Mouse (Mus musculus) hindbrain, embryonic 16.5 days (tissue): ENCODE results near the gene Phf14. TPM values are rescaled to one million over a fixed set of nuclear protein-coding genes. Genes with fewer than 3 reads are reported as not detected.

Source experiments
- ATAC-seq: fragments of 200-750 bp; cut with Nextera tagmentation; 2 replicates; pipeline ENCODE4 v1.8.0; 2017; ENCODE audit warnings: moderate TSS enrichment, moderate library complexity
- H3K27ac ChIP-seq: fragments of 300-500 bp; sonication (generic); 2 replicates; pipeline ENCODE4 v1.5.1; 2014; ENCODE audit warnings: low read depth, mild to moderate bottlenecking, control low read depth, low read length, moderate library complexity
- H3K27me3 ChIP-seq: fragments of 300-500 bp; sonication (generic); replicated peaks from 2 replicates; pipeline ENCODE4 v1.6.1; 2014; ENCODE audit warnings: low read length; ENCODE audit not compliant: control insufficient read depth, insufficient read depth
- H3K36me3 ChIP-seq: fragments of 300-500 bp; sonication (generic); 2 replicates; pipeline ENCODE4 v1.6.1; 2014; ENCODE audit warnings: mild to moderate bottlenecking, low read length, moderate library complexity, mixed read lengths; ENCODE audit not compliant: control insufficient read depth, insufficient read depth
- H3K4me1 ChIP-seq: fragments of 300-500 bp; sonication (generic); 2 replicates; pipeline ENCODE4 v1.6.1; 2014; ENCODE audit warnings: low read depth, low read length; ENCODE audit not compliant: control insufficient read depth, insufficient read depth
- H3K4me2 ChIP-seq: fragments of 300-500 bp; sonication (generic); 2 replicates; pipeline ENCODE4 v1.6.1; 2014; ENCODE audit warnings: mild to moderate bottlenecking, low read length, control low read depth, moderate library complexity
- H3K4me3 ChIP-seq: fragments of 300-500 bp; sonication (generic); 2 replicates; pipeline ENCODE4 v1.5.1; 2014; ENCODE audit warnings: mild to moderate bottlenecking, low read length, control low read depth, moderate library complexity
- H3K9ac ChIP-seq: fragments of 300-500 bp; sonication (generic); 2 replicates; pipeline ENCODE4 v1.6.1; 2014; ENCODE audit warnings: low read depth, mild to moderate bottlenecking, control low read depth, low read length, moderate library complexity
- H3K9me3 ChIP-seq: fragments of 300-500 bp; sonication (generic); 2 replicates; pipeline ENCODE4 v1.6.1; 2014; ENCODE audit warnings: mild to moderate bottlenecking, low read length, moderate library complexity; ENCODE audit not compliant: control insufficient read depth
- WGBS: fragments of 180-500 bp; shearing (Covaris S2); extraction: QIAGEN DNeasy Blood & Tissue Kit; methylation state at CpG from one replicate; pipeline ENCODE4 v1.1.7; 2014; 5-methylcytosine and 5-hydroxymethylcytosine counted together
- polyA plus RNA-seq: library from polyadenylated mRNA; unstranded; fragments of >200 nt; fragmentation: Nextera tagmentation; extraction: Ambion mirVana; gene quantifications from 2 replicates; pipeline ENCODE4 v1.2.1, GENCODE M21; 2015

Phf14 gene
- polyA plus RNA-seq, 1 experiment from 2014 or later = 74.3 TPM

DNA sequence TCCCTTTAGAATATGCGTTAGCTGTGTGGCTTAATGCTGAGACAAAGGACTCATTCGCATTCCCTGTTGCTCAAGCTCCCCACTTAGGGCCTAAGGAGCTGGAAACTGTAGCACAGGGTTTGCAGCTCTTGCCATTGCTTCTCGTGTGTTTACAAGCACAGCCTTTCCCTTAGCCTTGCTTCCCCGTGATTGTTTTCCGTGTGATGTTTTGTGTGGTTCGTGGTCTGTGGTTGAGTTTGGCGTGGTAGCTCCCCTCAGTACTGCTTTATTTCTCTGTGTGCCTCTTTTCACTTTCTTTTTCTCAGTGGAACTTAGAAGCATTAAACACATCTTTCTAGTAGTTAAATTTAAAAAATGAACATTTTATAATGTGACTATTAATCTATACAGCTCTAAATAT is 130.7 kb downstream of the Phf14 start:
- Histone ChIP-seq H3K9ac (no peak overlapping the region), H3K27ac (no peak overlapping the region), H3K9me3 (no peaks in the 10 kb centered on the region), H3K4me2 (no peak overlapping the region), H3K4me3 (no peak overlapping the region), H3K27me3 (no peaks in the 10 kb centered on the region), H3K4me1 (no peaks in the 10 kb centered on the region), H3K36me3 (no peaks in the 10 kb centered on the region)
- WGBS = 86% methylated on average over 7 of the region's 7 CpGs
- no peak for ATAC-seq

DNA sequence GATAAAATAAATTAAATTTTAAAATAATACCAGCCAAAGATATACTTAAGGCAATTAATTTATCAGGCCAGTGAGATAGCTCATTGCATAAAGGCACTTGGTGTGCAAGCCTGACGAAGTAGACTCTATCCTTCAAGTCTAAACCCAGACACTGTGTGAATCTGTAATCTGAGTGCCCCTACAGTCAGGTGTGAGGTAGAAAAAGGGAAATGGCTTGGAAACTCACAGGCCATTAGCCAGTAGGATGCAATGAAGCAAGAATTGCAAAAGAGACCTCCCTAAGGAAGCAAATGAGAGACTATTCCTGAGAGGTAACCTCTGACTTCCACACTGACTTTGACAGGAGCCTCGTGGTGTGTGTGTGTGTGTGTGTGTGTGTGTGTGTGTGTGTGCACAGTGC is 145.3 kb downstream of the Phf14 start:
- Histone ChIP-seq H3K36me3 (peaks cover 5% of the 10 kb centered on the region; the same call in 1 of the 2 replicates), H3K4me3 (no peak overlapping the region), H3K9me3 (no peaks in the 10 kb centered on the region), H3K4me1 (no peaks in the 10 kb centered on the region), H3K4me2 (no peak overlapping the region), H3K9ac (no peak overlapping the region), H3K27ac (no peak overlapping the region), H3K27me3 (no peaks in the 10 kb centered on the region)
- ATAC-seq = peak; percentile 56
- 77% methylated on average over 2 of the region's 2 CpGs for WGBS

DNA sequence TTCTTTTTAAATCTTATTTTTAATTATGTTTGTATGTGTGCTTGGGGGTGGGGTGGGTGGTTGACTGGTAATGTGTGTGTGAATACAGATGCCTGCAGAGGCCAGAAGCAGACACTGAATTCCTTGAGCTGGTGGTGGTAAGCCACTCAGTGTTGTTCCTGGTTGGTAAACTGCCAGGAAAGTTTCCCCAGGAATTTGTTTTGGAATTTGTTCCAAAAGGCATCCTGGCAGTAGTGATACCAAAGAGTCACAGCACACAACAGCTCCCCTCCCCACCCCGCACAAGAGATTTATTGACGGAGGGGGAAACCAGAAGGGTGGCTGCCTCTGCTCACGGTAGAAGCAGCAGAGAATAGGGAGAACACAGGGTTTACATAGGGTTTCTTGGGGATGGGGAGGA is 146.5 kb downstream of the Phf14 start:
- Histone ChIP-seq H3K9ac (no peak overlapping the region), H3K4me3 (no peak overlapping the region), H3K9me3 (no peaks in the 10 kb centered on the region), H3K4me1 (no peaks in the 10 kb centered on the region), H3K27me3 (no peaks in the 10 kb centered on the region), H3K27ac (no peak overlapping the region), H3K36me3 (no peaks in the 10 kb centered on the region), H3K4me2 (no peak overlapping the region)
- 40% methylated on average over 3 of the region's 3 CpGs for WGBS
- no peak for ATAC-seq

DNA sequence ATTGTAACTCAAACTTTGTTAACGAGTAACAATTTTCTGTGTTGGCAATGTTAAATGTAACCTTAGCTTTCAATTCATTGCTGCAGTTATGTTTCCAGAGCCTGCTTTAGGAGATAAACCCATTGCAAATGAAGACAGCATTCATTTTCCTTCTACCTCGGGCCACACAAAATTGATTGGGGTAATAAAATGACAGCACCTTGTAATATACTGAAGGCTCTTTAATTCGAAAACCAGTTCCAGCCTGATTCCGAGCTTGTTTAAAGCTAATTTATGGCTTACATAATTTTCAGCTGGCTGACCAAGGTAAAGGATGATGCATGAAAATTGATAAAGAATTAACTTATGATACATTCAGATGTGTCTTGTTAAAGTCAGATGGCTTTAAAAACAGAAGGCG is 151.1 kb downstream of the Phf14 start:
- Histone ChIP-seq H3K27ac (no peak overlapping the region), H3K4me1 (no peaks in the 10 kb centered on the region), H3K9ac (no peak overlapping the region), H3K9me3 (no peaks in the 10 kb centered on the region), H3K27me3 (no peaks in the 10 kb centered on the region), H3K4me2 (no peak overlapping the region), H3K4me3 (no peak overlapping the region), H3K36me3 (no peaks in the 10 kb centered on the region)
- ATAC-seq = no peak
- 63% methylated on average over 5 of the region's 5 CpGs for WGBS

DNA sequence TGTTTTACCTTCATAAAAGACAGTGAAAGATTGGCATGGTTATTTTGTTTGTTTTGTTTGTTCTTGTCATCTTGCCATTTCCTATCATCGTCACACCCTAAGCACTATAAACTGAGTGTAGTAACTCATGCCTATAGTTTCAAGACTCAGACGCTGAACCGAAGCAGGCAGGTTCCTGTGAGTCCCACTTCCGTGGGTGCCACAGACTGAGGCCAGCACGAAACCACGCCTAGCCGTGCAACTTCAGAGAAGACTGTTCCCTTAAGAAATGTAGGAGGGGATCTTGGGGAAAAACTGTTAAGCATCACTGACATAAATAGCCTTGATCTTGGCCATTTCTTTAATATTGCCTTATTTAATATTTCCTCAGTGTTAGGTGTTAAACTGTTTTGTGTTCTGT is 152.4 kb downstream of the Phf14 start:
- no peak for ATAC-seq
- no peak overlapping the region for H3K27ac ChIP-seq
- H3K4me3 ChIP-seq = no peak overlapping the region
- no peak overlapping the region for H3K4me2 ChIP-seq
- H3K9me3 ChIP-seq = no peaks in the 10 kb centered on the region
- H3K4me1 ChIP-seq = no peaks in the 10 kb centered on the region
- 91% methylated on average over 7 of the region's 7 CpGs for WGBS
- no peaks in the 10 kb centered on the region for H3K27me3 ChIP-seq
- no peak overlapping the region for H3K9ac ChIP-seq
- no peaks in the 10 kb centered on the region; the same call in 1 of the 2 replicates for H3K36me3 ChIP-seq

DNA sequence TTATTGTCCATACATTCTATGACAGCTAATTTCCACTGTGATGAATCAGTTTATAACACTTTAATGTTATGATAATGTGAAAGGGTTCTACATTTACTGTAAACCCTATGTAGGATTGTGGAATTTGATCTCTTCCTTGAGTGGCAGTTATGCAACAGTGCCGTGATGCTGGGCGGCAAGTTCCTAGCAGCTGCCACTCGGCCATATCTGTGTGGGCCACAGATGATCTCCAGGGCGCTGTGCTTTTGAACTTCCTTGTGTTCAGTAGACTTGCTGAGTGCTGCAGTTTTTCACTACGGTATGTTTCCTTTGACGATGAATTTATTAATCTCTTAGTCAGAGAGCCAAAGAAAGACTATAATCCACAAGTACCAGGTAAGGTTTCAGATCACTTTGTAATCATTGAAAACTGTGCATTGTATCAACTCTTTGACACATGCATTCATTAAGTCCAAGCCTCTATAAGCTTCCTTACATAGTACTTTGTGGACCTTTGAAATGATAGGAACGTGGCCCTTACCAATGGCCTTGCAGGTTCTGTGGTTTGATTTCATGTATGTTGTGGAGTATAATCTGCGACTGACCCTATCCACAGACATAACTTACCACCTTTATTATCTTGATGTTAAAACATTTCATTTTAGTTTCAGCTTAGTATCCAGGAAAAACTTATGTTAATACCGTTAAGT is 153.0 kb downstream of the Phf14 start:
- Histone ChIP-seq H3K9me3 (no peaks in the 10 kb centered on the region), H3K27ac (no peak overlapping the region), H3K4me1 (no peaks in the 10 kb centered on the region), H3K36me3 (no peaks in the 10 kb centered on the region; the same call in 1 of the 2 replicates), H3K27me3 (no peaks in the 10 kb centered on the region), H3K4me2 (no peak overlapping the region), H3K9ac (no peak overlapping the region), H3K4me3 (no peak overlapping the region)
- ATAC-seq = no peak
- WGBS = 92% methylated on average over 9 of the region's 9 CpGs

DNA sequence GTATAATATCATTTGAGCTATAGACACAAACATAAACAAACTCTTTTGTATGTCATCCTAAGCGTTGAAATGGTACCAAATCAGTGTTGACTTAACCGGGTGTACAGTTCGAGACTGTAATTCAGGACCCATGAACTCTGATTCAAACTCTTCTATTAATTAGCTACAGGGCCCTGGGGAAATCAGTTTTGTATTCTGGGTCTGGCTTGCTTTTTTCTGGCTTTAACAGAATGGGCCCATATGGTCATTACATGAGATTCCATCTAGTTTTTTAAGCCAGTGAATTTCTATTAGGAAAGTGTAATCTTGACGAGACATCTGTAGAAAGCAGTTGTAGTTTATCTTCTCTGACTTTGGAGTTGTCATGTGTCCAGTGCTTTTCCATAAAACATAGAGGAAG is 160.3 kb downstream of the Phf14 start:
- Histone ChIP-seq H3K4me1 (no peaks in the 10 kb centered on the region), H3K27ac (no peak overlapping the region), H3K4me2 (no peak overlapping the region), H3K9me3 (no peaks in the 10 kb centered on the region), H3K27me3 (no peaks in the 10 kb centered on the region), H3K36me3 (no peaks in the 10 kb centered on the region; the same call in 1 of the 2 replicates), H3K4me3 (no peak overlapping the region), H3K9ac (no peak overlapping the region)
- ATAC-seq = no peak
- 65% methylated on average over 4 of the region's 4 CpGs for WGBS

DNA sequence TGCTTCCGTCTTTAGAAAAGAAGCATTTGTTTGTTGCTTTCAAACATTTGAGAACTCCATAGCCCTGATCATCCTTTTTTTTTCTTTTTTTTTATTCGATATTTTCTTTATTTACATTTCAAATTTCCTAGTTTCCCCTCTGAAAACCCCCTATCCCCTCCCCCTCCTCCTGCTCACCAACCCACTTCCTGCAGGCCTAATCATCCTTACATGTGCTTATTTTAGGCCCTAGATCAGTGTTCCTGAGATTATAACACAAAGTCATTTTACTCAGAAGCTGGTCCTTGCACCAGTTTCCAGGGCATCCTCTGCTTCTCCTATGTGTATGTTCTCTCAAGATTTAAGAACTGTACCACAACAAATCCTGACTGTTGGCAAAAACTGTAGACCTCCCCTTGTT is 161.7 kb downstream of the Phf14 start:
- H3K9me3 ChIP-seq = no peaks in the 10 kb centered on the region
- no peaks in the 10 kb centered on the region for H3K4me1 ChIP-seq
- H3K27ac ChIP-seq = no peak overlapping the region
- ATAC-seq = no peak
- H3K4me3 ChIP-seq = no peak overlapping the region
- H3K4me2 ChIP-seq = no peak overlapping the region
- H3K9ac ChIP-seq = no peak overlapping the region
- no peaks in the 10 kb centered on the region for H3K36me3 ChIP-seq
- no peaks in the 10 kb centered on the region for H3K27me3 ChIP-seq
- WGBS = 93% methylated on average over 2 of the region's 2 CpGs

DNA sequence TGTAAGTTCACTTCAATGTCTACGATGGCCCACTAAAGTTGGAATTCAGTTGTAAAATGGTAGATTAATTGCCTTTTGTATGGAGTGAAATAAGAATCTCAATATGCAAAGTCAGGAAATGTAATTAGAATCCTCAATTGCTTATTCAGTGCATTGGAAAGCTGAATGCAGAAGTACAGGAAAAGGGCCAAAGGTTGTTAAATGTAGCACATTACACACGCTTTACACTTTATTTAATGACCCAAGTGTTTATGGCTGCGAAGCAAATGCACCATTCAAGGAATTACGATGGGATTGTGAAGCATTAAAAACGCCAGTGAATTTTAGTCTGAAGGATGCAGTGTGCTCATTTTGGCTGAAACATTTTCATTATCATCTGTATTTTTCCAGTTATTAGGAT is 167.0 kb downstream of the Phf14 start:
- H3K9me3 ChIP-seq = no peaks in the 10 kb centered on the region
- no peak overlapping the region for H3K4me3 ChIP-seq
- ATAC-seq = no peak

More for the DNA sequence above, 167.0 kb downstream of the Phf14 start:
- no peaks in the 10 kb centered on the region for H3K27me3 ChIP-seq
- H3K27ac ChIP-seq = no peak overlapping the region
- H3K4me1 ChIP-seq = no peaks in the 10 kb centered on the region; the same call in 1 of the 2 replicates
- H3K9ac ChIP-seq = no peak overlapping the region
- H3K4me2 ChIP-seq = no peak overlapping the region
- no peaks in the 10 kb centered on the region for H3K36me3 ChIP-seq
- 62% methylated on average over 5 of the region's 5 CpGs for WGBS
